In genomic region chr9:44737240-44737949, GRCm38 (mm10) we compare ENCODE assay signal across 8 mouse cellular contexts. TPM values are rescaled to one million over a fixed set of nuclear protein-coding genes. Genes with fewer than 3 reads are reported as not detected.
DNase-seq lines count a peak whose midpoint lies in the region; ATAC-seq lines count a peak whose summit lies in the region.

No protein-coding gene starts in this region.

- peaks cover 11% of the 10 kb centered on the region for H3K36me3 ChIP-seq in hindbrain, embryonic 12.5 days
- peaks cover 9% of the 10 kb centered on the region for H3K36me3 ChIP-seq in hindbrain, embryonic 13.5 days
- H3K36me3 ChIP-seq in forebrain, embryonic 13.5 days (ENCODE audit: poor library complexity, severe bottlenecking), result peaks cover 10% of the 10 kb centered on the region

- H3K27me3 ChIP-seq in hindbrain, embryonic 12.5 days, result peaks cover 20% of the 10 kb centered on the region
- peaks cover 38% of the 10 kb centered on the region for H3K27me3 ChIP-seq in hindbrain, embryonic 13.5 days
- H3K27me3 ChIP-seq in forebrain, embryonic 13.5 days, result peaks cover 21% of the 10 kb centered on the region; the same call in 1 of the 2 replicates

- ATAC-seq in hindbrain, embryonic 12.5 days (ENCODE audit: low FRiP score), result no peak
- no peak for ATAC-seq in hindbrain, embryonic 13.5 days (ENCODE audit: low FRiP score)
- no peak for ATAC-seq in forebrain, embryonic 13.5 days

- intact Hi-C loops in gastrocnemius, postnatal 36 days (cut with DNase I), result no loop called here

- DNase-seq in gastrocnemius, postnatal 36 days, result peak; percentile 65 to 74
- peak; percentile 65 for DNase-seq in kidney, adult 9 months
- peak; percentile 58 for DNase-seq in mesoderm, embryonic 11.5 days (ENCODE audit: low read depth, low spot score)
- no peak for DNase-seq in left cerebral cortex, adult 11 months (ENCODE audit: low spot score)
- no peak for DNase-seq in T-cell, adult 2 months (ENCODE audit: low spot score)

- H3K4me2 ChIP-seq in hindbrain, embryonic 12.5 days (replicated peaks), result no peak overlapping the region
- H3K4me2 ChIP-seq in hindbrain, embryonic 13.5 days, result no peak overlapping the region
- no peak overlapping the region for H3K4me2 ChIP-seq in forebrain, embryonic 13.5 days

- no peaks in the 10 kb centered on the region for H3K9me3 ChIP-seq in hindbrain, embryonic 12.5 days (replicated peaks)
- H3K9me3 ChIP-seq in hindbrain, embryonic 13.5 days, result no peaks in the 10 kb centered on the region
- H3K9me3 ChIP-seq in forebrain, embryonic 13.5 days (replicated peaks), result 0 out of 2 replicates have a peak, but pooled peaks cover 3% of the 10 kb centered on the region

- peak overlapping the region; percentile 55 for H3K27ac ChIP-seq in hindbrain, embryonic 12.5 days
- no peak overlapping the region for H3K27ac ChIP-seq in hindbrain, embryonic 13.5 days
- no peak overlapping the region for H3K27ac ChIP-seq in forebrain, embryonic 13.5 days

- H3K4me3 ChIP-seq in hindbrain, embryonic 12.5 days, result no peak overlapping the region
- H3K4me3 ChIP-seq in hindbrain, embryonic 13.5 days, result no peak overlapping the region
- H3K4me3 ChIP-seq in forebrain, embryonic 13.5 days, result no peak overlapping the region

- H3K4me1 ChIP-seq in hindbrain, embryonic 12.5 days, result peaks cover 32% of the 10 kb centered on the region
- peaks cover 24% of the 10 kb centered on the region for H3K4me1 ChIP-seq in hindbrain, embryonic 13.5 days (replicated peaks)
- H3K4me1 ChIP-seq in forebrain, embryonic 13.5 days, result peaks cover 21% of the 10 kb centered on the region

- WGBS in hindbrain, embryonic 12.5 days, result 40% methylated on average over 8 of the region's 8 CpGs
- WGBS in hindbrain, embryonic 13.5 days, result 62% methylated on average over 8 of the region's 8 CpGs
- 78% methylated on average over 8 of the region's 8 CpGs for WGBS in forebrain, embryonic 13.5 days

- no peak overlapping the region for H3K9ac ChIP-seq in hindbrain, embryonic 12.5 days
- no peak overlapping the region for H3K9ac ChIP-seq in hindbrain, embryonic 13.5 days
- no peak overlapping the region for H3K9ac ChIP-seq in forebrain, embryonic 13.5 days

RNA-seq across cellular contexts. Expression of gene Phldb1, which starts 2.4 kb away (rescaled TPM):
- polyA plus RNA-seq in hindbrain, embryonic 12.5 days (2016; fragmentation: Nextera tagmentation; extraction: Ambion mirVana), result 70.8 and 74.1 TPM in 2 replicates
- polyA plus RNA-seq in hindbrain, embryonic 13.5 days (2015; fragmentation: Nextera tagmentation; extraction: Ambion mirVana), result 44.5 and 48.8 TPM in 2 replicates
- total RNA-seq in gastrocnemius, postnatal 36 days (2021), result 10 to 100 TPM; 33.5 to 33.9 TPM
- polyA plus RNA-seq in forebrain, embryonic 13.5 days (2015; fragmentation: Nextera tagmentation; extraction: Ambion mirVana), result 36.4 and 40.9 TPM in 2 replicates

RNA-seq across cellular contexts. Expression of gene Arcn1, which starts 30.2 kb away (rescaled TPM):
- polyA plus RNA-seq in hindbrain, embryonic 12.5 days (2016; fragmentation: Nextera tagmentation; extraction: Ambion mirVana), result 179 and 194 TPM in 2 replicates
- 142 and 143 TPM in 2 replicates for polyA plus RNA-seq in hindbrain, embryonic 13.5 days (2015; fragmentation: Nextera tagmentation; extraction: Ambion mirVana)
- 10 to 100 TPM; 62.6 to 73.4 TPM for total RNA-seq in gastrocnemius, postnatal 36 days (2021)
- 132 and 137 TPM in 2 replicates for polyA plus RNA-seq in forebrain, embryonic 13.5 days (2015; fragmentation: Nextera tagmentation; extraction: Ambion mirVana)

RNA-seq across cellular contexts. Expression of gene Ift46, which starts 30.3 kb away (rescaled TPM):
- 153 and 161 TPM in 2 replicates for polyA plus RNA-seq in hindbrain, embryonic 12.5 days (2016; fragmentation: Nextera tagmentation; extraction: Ambion mirVana)
- polyA plus RNA-seq in hindbrain, embryonic 13.5 days (2015; fragmentation: Nextera tagmentation; extraction: Ambion mirVana), result 158 and 163 TPM in 2 replicates
- total RNA-seq in gastrocnemius, postnatal 36 days (2021), result 10 to 100 TPM; 21.4 to 28.2 TPM
- 154 and 164 TPM in 2 replicates for polyA plus RNA-seq in forebrain, embryonic 13.5 days (2015; fragmentation: Nextera tagmentation; extraction: Ambion mirVana)

Comparison
In these comparisons a context has a peak if more than half of its experiments do, and no peak if none do; other contexts are left out.
1. DNase-seq: peak in gastrocnemius, postnatal 36 days (2 of 2), kidney, adult 9 months (single experiment) and mesoderm, embryonic 11.5 days (single experiment); none in left cerebral cortex, adult 11 months (single experiment) and T-cell, adult 2 months (single experiment).